Mouse (Mus musculus): ENCODE measurements around the gene Foxn3. TPM values are rescaled to one million over a fixed set of nuclear protein-coding genes. Genes with fewer than 3 reads are reported as not detected.

Gene Foxn3
- total and polyA plus RNA-seq, 3 experiments, result 9.7 to 26.8 (median 11.0) TPM

GRCm38 (mm10) chr12:99571999-99572398 lies 8.6 kb upstream of the Foxn3 start:
- in situ Hi-C loops (cut with MboI; ENCODE audit: low pct_ligation_motif_present, low pct_unique_long_range_greater_than_20kb, low sequenced_read_pairs), result no loop called here
- no peak for TF ChIP-seq IRF4 (IDR thresholded peaks at IDR 0.05; ENCODE audit: low read depth, low read length)
- TF ChIP-seq CHD1 (IDR thresholded peaks at IDR 0.05; ENCODE audit: low read depth, low read length), result no peak
- peak; percentile 28 for TF ChIP-seq SMC3 (IDR thresholded peaks at IDR 0.05; ENCODE audit: low read depth, low read length)
- TF ChIP-seq E2F4 (IDR thresholded peaks at IDR 0.05; ENCODE audit: insufficient replicate concordance, low read depth, low read length), result no peak
- no peak for TF ChIP-seq CTCF (conservative IDR thresholded peaks at IDR 0.05 in 1 of 2, IDR thresholded peaks at IDR 0.05 in 1 of 2; ENCODE audit: low read depth in 2 of 2, low read length in 2 of 2)
- peak; percentile 41; the same call in 1 of the 2 replicates for TF ChIP-seq EP300 (IDR thresholded peaks at IDR 0.05; ENCODE audit: low read length)
- TF ChIP-seq GABPA (IDR thresholded peaks at IDR 0.05; ENCODE audit: insufficient replicate concordance, low read depth, low read length), result no peak
- no peak for TF ChIP-seq SIN3A (IDR thresholded peaks at IDR 0.05; ENCODE audit: low read length)
- no peak for TF ChIP-seq POLR2A (IDR thresholded peaks at IDR 0.05; ENCODE audit: low read depth, low read length)
- TF ChIP-seq MAFK (IDR thresholded peaks at IDR 0.05; ENCODE audit: insufficient replicate concordance, low read length), result no peak
- TF ChIP-seq RCOR1 (conservative IDR thresholded peaks at IDR 0.05; ENCODE audit: low read depth, low read length), result no peak
- no peak for TF ChIP-seq ZKSCAN1 (IDR thresholded peaks at IDR 0.05; ENCODE audit: borderline replicate concordance, low read depth, low read length)
- no peak for TF ChIP-seq ETS1 (conservative IDR thresholded peaks at IDR 0.05; ENCODE audit: low read depth, low read length)
- no peak for TF ChIP-seq USF1 (IDR thresholded peaks at IDR 0.05; ENCODE audit: low read depth, low read length)
- no peak for TF ChIP-seq TBP (conservative IDR thresholded peaks at IDR 0.05; ENCODE audit: low read depth, low read length)
- no peak for TF ChIP-seq MYC (IDR thresholded peaks at IDR 0.05; ENCODE audit: low read depth, low read length)
- TF ChIP-seq JUND (conservative IDR thresholded peaks at IDR 0.05; ENCODE audit: low read depth, low read length), result no peak
- TF ChIP-seq TCF12 (IDR thresholded peaks at IDR 0.05; ENCODE audit: low read depth, low read length), result 0 out of 2 replicates have a peak, but pooled peaks have one; percentile 30
- no peak for TF ChIP-seq BHLHE40 (IDR thresholded peaks at IDR 0.05; ENCODE audit: low read depth, low read length)
- TF ChIP-seq MAZ (IDR thresholded peaks at IDR 0.05; ENCODE audit: low read depth, low read length), result no peak
- no peak for TF ChIP-seq KAT2A (IDR thresholded peaks at IDR 0.05; ENCODE audit: insufficient replicate concordance, low read length)
- no peak for TF ChIP-seq UBTF (IDR thresholded peaks at IDR 0.05; ENCODE audit: low read depth, low read length)
- TF ChIP-seq NRF1 (IDR thresholded peaks at IDR 0.05; ENCODE audit: low read depth, low read length), result no peak
- no peak for TF ChIP-seq ZNF384 (IDR thresholded peaks at IDR 0.05; ENCODE audit: low read depth, low read length)
- TF ChIP-seq ELF1 (IDR thresholded peaks at IDR 0.05; ENCODE audit: low read depth, low read length), result no peak
- TF ChIP-seq JUN (IDR thresholded peaks at IDR 0.05; ENCODE audit: insufficient read depth, low read depth, low read length), result no peak
- no peak for TF ChIP-seq NELFE (IDR thresholded peaks at IDR 0.05; ENCODE audit: low read depth, low read length)
- TF ChIP-seq HCFC1 (IDR thresholded peaks at IDR 0.05; ENCODE audit: low read depth, low read length), result no peak
- TF ChIP-seq PAX5 (IDR thresholded peaks at IDR 0.05; ENCODE audit: low read length), result no peak
- no peak for TF ChIP-seq MXI1 (IDR thresholded peaks at IDR 0.05; ENCODE audit: low read depth, low read length)
- TF ChIP-seq USF2 (conservative IDR thresholded peaks at IDR 0.05; ENCODE audit: low read depth, low read length), result no peak
- peak; percentile 14 for TF ChIP-seq RAD21 (IDR thresholded peaks at IDR 0.05; ENCODE audit: low read depth, low read length)
- TF ChIP-seq ZMIZ1 (IDR thresholded peaks at IDR 0.05; ENCODE audit: low read depth, low read length), result no peak
- TF ChIP-seq ZC3H11A (IDR thresholded peaks at IDR 0.05; ENCODE audit: low read depth, low read length), result no peak
- TF ChIP-seq POLR2AphosphoS2 (IDR thresholded peaks at IDR 0.05; ENCODE audit: low read depth, low read length), result no peak
- dilution Hi-C loops (cut with MboI; ENCODE audit: extremely low pct_ligation_motif_present, extremely low pct_unique_long_range_greater_than_20kb, low sequenced_read_pairs), result no loop called here

More at GRCm38 (mm10) chr12:99571999-99572398, 8.6 kb upstream of the Foxn3 start:
- Histone ChIP-seq H3K9ac (ENCODE audit: insufficient read depth, low read depth) (no peak overlapping the region), H3K27ac (ENCODE audit: insufficient read depth, low read depth) (no peak overlapping the region), H3K4me1 (ENCODE audit: control insufficient read depth in 1 of 2, insufficient read depth in 2 of 2) (peaks cover 19 to 31% of the 10 kb centered on the region in 2 experiments), H3K36me3 (replicated peaks in 1 of 2; ENCODE audit: control insufficient read depth in 1 of 2, insufficient read depth in 1 of 2, low read length in 1 of 2) (no peaks in the 10 kb centered on the region), H3K4me2 (ENCODE audit: insufficient read depth, low read depth, poor library complexity, severe bottlenecking) (peak overlapping the region; percentile 21; the same call in 1 of the 2 replicates), H3K27me3 (replicated peaks) (no peaks in the 10 kb centered on the region), H3K4me3 (replicated peaks in 1 of 3; ENCODE audit: low read depth in 2 of 3, low read length in 2 of 3, poor library complexity in 1 of 3) (no peak overlapping the region), H3K79me2 (replicated peaks; ENCODE audit: control insufficient read depth, extremely low read depth, insufficient read depth, poor library complexity, severe bottlenecking) (no peaks in the 10 kb centered on the region), H3K9me3 (replicated peaks; ENCODE audit: low read length) (no peaks in the 10 kb centered on the region)
- DNase-seq (ENCODE audit: extremely low read depth), result no peak

Measured in CH12.LX (cell line).